Mouse (Mus musculus) bone marrow macrophage, adult 2 months (primary cell): ENCODE results near the gene Krt77. TPM values are rescaled to one million over a fixed set of nuclear protein-coding genes. Genes with fewer than 3 reads are reported as not detected.

Experiments
- H3K27ac ChIP-seq: 2 replicates; pipeline ENCODE4 v1.5.1; 2012; ENCODE audit warnings: low read depth, low read length; ENCODE audit not compliant: insufficient read depth
- H3K4me1 ChIP-seq: 2 replicates; pipeline ENCODE4 v1.6.1; 2012; ENCODE audit warnings: low read length; ENCODE audit not compliant: control insufficient read depth, insufficient read depth
- H3K4me3 ChIP-seq: 2 replicates; pipeline ENCODE4 v1.5.1; 2012; ENCODE audit warnings: mild to moderate bottlenecking, low read length, moderate library complexity; ENCODE audit not compliant: insufficient read depth
- CTCF ChIP-seq: IDR thresholded peaks from 2 replicates; pipeline ENCODE4 v1.5.1; 2012; ENCODE audit warnings: low read depth, mild to moderate bottlenecking, low read length, moderate library complexity
- POLR2A ChIP-seq: IDR thresholded peaks from 2 replicates; pipeline ENCODE4 v1.6.1; 2012; ENCODE audit warnings: mild to moderate bottlenecking, low read depth, low read length, borderline replicate concordance
- polyA plus RNA-seq: library from polyadenylated mRNA; stranded (reverse); fragments of >200 nt; gene quantifications from 2 replicates; pipeline ENCODE4 v1.2.4, GENCODE M21; 2012; ENCODE audit not compliant: missing spikeins, insufficient read depth, insufficient read length

Krt77 gene
- polyA plus RNA-seq, 1 experiment = 0.19 TPM

DNA sequence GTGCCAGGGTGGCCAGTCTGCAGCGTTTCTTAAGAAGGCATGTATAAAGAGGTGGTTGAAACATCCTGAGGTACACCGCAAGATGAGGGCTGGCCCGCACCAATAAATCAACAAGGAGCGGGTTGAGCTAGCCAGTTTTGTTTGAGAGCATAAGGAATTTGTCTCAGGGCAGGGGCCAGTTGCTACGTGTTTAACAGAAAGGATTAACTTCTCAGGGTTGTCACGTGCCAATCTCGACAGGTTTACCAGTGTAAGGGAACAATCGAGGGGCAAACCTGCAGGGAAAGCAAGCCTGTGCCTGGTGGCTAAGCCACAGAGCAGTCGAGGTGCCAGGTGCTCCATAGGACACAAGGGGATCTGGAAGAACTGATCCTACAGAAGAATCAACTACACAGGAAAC, 26.3 kb downstream of the Krt77 start:
- H3K27ac ChIP-seq = no peak overlapping the region
- no peak overlapping the region for H3K4me3 ChIP-seq
- TF ChIP-seq POLR2A (no peak), CTCF (no peak)
- H3K4me1 ChIP-seq = no peaks in the 10 kb centered on the region

DNA sequence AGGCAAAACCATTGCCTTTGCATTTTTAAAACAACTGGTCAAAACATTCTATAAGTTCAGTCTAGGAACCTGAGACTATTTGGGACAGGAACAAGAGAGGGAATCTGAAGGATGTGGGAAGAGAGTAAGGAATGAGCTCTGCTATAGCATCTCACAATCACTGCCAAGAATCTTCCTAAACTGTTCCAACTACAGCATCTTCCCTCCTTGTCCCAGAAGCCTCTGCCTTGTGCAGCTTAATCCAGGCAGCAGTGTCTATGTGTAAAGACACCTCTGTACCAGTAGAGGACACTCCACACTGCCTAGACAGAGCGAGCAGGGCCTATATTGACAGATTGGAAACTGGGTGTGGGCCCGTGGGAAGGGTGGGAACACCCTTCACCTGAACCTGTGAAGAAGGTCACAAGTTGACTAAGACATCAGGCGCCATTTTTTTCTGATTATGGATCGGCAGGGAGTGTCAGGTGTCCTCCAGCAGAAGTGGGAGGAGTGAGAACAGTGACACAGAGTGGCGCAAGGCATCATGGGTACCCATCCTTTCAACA, 34.6 kb downstream of the Krt77 start:
- Histone ChIP-seq H3K27ac (no peak overlapping the region), H3K4me3 (no peak overlapping the region), H3K4me1 (no peaks in the 10 kb centered on the region)
- TF ChIP-seq CTCF (no peak), POLR2A (no peak)

DNA sequence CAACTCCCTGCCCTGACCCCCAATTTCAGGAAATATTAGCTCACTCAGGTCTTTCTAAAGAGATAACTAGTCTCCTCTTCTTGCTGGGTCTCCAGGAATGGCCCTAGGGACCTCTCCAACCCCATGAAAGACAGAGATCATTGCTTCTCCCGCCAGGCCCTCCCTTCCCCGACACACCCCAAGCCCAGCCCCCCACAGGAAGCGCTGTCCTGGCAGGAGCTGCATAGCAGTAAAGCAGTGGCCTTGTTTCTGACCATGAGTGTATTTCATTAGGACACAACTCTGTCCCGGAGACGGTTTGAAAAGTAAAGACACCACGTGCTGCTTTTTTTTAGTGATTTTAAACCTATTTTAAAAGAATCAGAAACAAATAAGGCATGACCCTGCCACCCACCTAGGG, 36.4 kb downstream of the Krt77 start:
- H3K27ac ChIP-seq = no peak overlapping the region
- TF ChIP-seq CTCF = no peak
- no peak for TF ChIP-seq POLR2A

DNA sequence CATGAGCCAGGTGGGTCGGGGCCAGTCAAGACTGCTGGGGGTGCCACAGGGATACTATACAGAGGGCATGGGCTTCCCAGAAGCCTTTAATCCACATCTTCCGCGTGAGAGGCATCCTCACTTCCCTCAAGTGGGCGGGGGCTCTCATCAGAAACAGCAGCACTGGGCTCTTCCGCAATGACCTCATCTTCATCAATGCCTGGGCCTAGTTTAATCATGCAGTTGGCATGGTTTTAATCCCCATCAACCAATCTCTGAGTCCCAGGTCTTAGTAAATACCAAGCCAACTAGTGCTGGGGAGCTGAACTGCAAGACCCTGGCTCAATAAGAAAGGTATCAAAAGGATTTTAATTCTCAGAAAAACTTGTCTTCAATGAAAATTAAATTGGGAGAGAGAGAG, 40.1 kb downstream of the Krt77 start:
- Histone ChIP-seq H3K4me1 (no peaks in the 10 kb centered on the region), H3K4me3 (no peak overlapping the region), H3K27ac (no peak overlapping the region)
- no peak for TF ChIP-seq POLR2A
- no peak for TF ChIP-seq CTCF

More for the DNA sequence above, 36.4 kb downstream of the Krt77 start:
- no peaks in the 10 kb centered on the region for H3K4me1 ChIP-seq
- no peak overlapping the region for H3K4me3 ChIP-seq

DNA sequence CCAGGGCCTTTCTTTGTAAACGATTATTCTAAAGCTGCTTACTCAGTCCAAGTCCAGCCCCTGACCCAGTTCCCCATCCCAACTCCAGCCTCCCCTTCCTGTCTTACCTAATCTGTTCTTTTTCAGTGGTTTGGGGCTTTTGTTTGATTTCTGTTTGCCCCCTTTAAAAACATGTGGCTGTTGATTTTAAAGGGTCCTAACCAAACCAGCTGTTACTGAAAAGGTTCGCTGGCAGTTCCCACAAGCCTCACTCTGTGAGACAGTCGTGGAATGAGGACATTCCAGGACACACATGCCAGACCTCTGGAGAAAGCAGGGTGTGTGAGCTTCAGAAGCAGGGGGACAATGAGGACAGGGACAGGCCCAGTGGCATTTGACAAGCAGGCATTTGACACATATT, 47.7 kb downstream of the Krt77 start:
- Histone ChIP-seq H3K27ac (no peak overlapping the region), H3K4me1 (no peaks in the 10 kb centered on the region), H3K4me3 (no peak overlapping the region)
- TF ChIP-seq CTCF = no peak
- TF ChIP-seq POLR2A = no peak

DNA sequence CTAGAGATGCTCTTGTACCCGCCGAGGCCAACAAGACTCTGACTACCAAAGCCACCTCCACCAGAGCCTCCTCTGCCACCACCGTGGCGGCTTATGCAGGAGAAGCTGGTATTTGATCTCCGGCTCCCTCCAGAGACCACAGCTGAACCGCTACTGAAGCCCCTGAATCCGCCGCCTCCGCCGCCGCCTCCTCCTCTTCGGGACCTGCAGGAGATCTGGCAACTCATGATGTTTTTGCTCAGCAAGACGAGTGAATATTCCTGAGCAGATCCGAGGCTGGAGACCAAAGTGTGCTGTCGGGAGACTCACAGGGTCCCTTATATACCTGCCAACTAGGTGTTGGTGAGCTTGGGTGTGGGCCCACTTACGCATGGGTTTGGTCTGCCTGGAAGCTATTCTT, 51.6 kb downstream of the Krt77 start, which contains the start of gene Krt2:
TSS of gene Krt2 (minus strand) at position 295 of the 400 bp plus-strand sequence.
- no peak for TF ChIP-seq POLR2A
- TF ChIP-seq CTCF = no peak
- Histone ChIP-seq H3K4me3 (no peak within 1 kb of the TSS), H3K27ac (no peak within 1 kb of the TSS), H3K4me1 (no peaks in the 10 kb centered on the region)

Other genes with a start within 250 kb of the Krt77 start
- gene Gm5414, start 241.5 kb downstream of the Krt77 start, polyA plus RNA-seq = not detected in 2 replicates
- gene Gm5478, start 222.3 kb downstream of the Krt77 start, polyA plus RNA-seq = not detected in 2 replicates
- gene Krt6b, start 189.4 kb downstream of the Krt77 start, polyA plus RNA-seq = not detected in 2 replicates
- gene Krt6a, start 175.4 kb downstream of the Krt77 start, polyA plus RNA-seq = not detected in 2 replicates
- 0.36 TPM in 1 of 2 replicates, not detected in the other for gene Krt5, start 156.8 kb downstream of the Krt77 start, polyA plus RNA-seq
- gene Krt71, start 126.6 kb downstream of the Krt77 start, polyA plus RNA-seq = not detected in 2 replicates
- not detected in 2 replicates for gene Krt72, start 83.2 kb downstream of the Krt77 start, polyA plus RNA-seq
- gene Krt73, start 67.4 kb downstream of the Krt77 start, polyA plus RNA-seq = not detected in 2 replicates
- gene Krt2, start 51.5 kb downstream of the Krt77 start, polyA plus RNA-seq = not detected in 2 replicates
- not detected in 2 replicates for gene Krt1, start 18.9 kb downstream of the Krt77 start, polyA plus RNA-seq
- gene Krt76, start 23.2 kb upstream of the Krt77 start, polyA plus RNA-seq = not detected in 2 replicates
- gene Krt4, start 55.0 kb upstream of the Krt77 start, polyA plus RNA-seq = not detected in 2 replicates
- not detected in 2 replicates for gene Krt79, start 70.6 kb upstream of the Krt77 start, polyA plus RNA-seq
- not detected in 2 replicates for gene Krt78, start 84.6 kb upstream of the Krt77 start, polyA plus RNA-seq
- gene Krt8, start 134.8 kb upstream of the Krt77 start, polyA plus RNA-seq = not detected in 2 replicates
- not detected in 2 replicates for gene Krt18, start 158.5 kb upstream of the Krt77 start, polyA plus RNA-seq
- 188 and 222 TPM in 2 replicates for gene Eif4b, start 204.1 kb upstream of the Krt77 start, polyA plus RNA-seq
- 1.4 and 2.1 TPM in 2 replicates for gene Tns2, start 230.7 kb upstream of the Krt77 start, polyA plus RNA-seq